Mouse (Mus musculus) cortical plate, adult 2 months (tissue): ENCODE measurements around the gene Fev.

ENCODE experiments used
- CTCF ChIP-seq: fragments of 200-500 bp; IDR thresholded peaks from 2 replicates; pipeline ENCODE4 v1.5.1; 2011; ENCODE audit warnings: mild to moderate bottlenecking, control low read depth, low read length; ENCODE audit not compliant: insufficient read depth; ENCODE audit errors: extremely low read depth
- POLR2A ChIP-seq: fragments of 200-500 bp; IDR thresholded peaks from 2 replicates; pipeline ENCODE4 v1.6.1; 2011; ENCODE audit warnings: mild to moderate bottlenecking, low read length, control low read depth; ENCODE audit not compliant: insufficient read depth; ENCODE audit errors: extremely low read depth

DNA sequence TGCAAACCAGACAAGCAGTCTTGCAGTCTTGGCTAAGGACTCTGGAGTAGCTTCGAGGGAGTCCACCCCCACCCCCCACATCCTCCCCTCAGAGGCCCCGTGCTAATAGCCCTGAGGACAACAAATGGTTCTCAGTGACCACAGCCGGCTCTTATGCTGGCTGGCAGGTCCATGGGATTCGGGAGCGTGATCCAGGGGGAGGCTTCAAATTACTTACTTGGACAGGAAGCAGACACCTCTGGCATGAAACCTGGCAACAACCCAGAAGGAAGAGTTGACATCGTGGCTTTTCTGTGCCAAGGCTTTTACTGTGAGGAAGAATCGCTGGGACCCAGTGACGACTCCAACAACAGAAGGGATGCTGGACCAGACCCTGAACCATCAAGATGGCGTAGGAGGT, 38.9 kb downstream of the Fev start:
- TF ChIP-seq CTCF = no peak
- no peak for TF ChIP-seq POLR2A
